ENCODE assay signal across 11 mouse cellular contexts in genomic region chr16:38800091-38800490, GRCm38 (mm10). TPM values are rescaled to one million over a fixed set of nuclear protein-coding genes. Genes with fewer than 3 reads are reported as not detected.
DNase-seq lines count a peak whose midpoint lies in the region; ATAC-seq lines count a peak whose summit lies in the region.
"Had no signal": no experiment of that assay in that cellular context is flagged by ENCODE, and none has a peak within 500 bp of the region (broad histone marks: within the 10 kb centered on the region; RNA-seq: fewer than 3 reads in every experiment).

Upk1b (minus strand) TSS chr16:38800328.

- H3K27me3 ChIP-seq in neural tube, embryonic 15.5 days (replicated peaks) = no peaks in the 10 kb centered on the region
- H3K27me3 ChIP-seq in lung, embryonic 16.5 days (ENCODE audit: control insufficient read depth, insufficient read depth, low read depth, low read length) = no peaks in the 10 kb centered on the region
- no peaks in the 10 kb centered on the region for H3K27me3 ChIP-seq in forebrain, embryonic 15.5 days

- no peak within 1 kb of the TSS for H3K4me2 ChIP-seq in neural tube, embryonic 15.5 days
- no peak within 1 kb of the TSS; the same call in 1 of the 2 replicates for H3K4me2 ChIP-seq in lung, embryonic 16.5 days (ENCODE audit: low read depth, low read length)
- H3K4me2 ChIP-seq in forebrain, embryonic 15.5 days (replicated peaks) = no peak within 1 kb of the TSS

- DNase-seq in frontal cortex, adult 2 months (ENCODE audit: extremely low spot score in 1 of 2, low spot score in 1 of 2) = no peak
- peak; percentile 19 for DNase-seq in neural tube, embryonic 10.5 days (ENCODE audit: extremely low spot score, low spot score)
- DNase-seq in urinary bladder, postnatal 14 days (ENCODE audit: low spot score) = peak; percentile 83
- DNase-seq in cerebellum, postnatal 4 days (ENCODE audit: low spot score in 2 of 2) = no peak
- DNase-seq: kidney, postnatal 25 days; right cerebral cortex, postnatal 14 days had no signal

- H3K9ac ChIP-seq in neural tube, embryonic 15.5 days (replicated peaks) = no peak within 1 kb of the TSS
- H3K9ac ChIP-seq in lung, embryonic 16.5 days (ENCODE audit: low read length) = no peak within 1 kb of the TSS
- H3K9ac ChIP-seq in forebrain, embryonic 15.5 days (replicated peaks) = no peak within 1 kb of the TSS

- ATAC-seq in frontal cortex, adult (ENCODE audit: low TSS enrichment) = peak; percentile 41; the same call in 1 of the 2 replicates
- no peak for ATAC-seq in neural tube, embryonic 15.5 days (ENCODE audit: low FRiP score)
- ATAC-seq in lung, embryonic 16.5 days (ENCODE audit: low read depth) = peak; percentile 63
- no peak for ATAC-seq in forebrain, embryonic 15.5 days (replicated peaks)

- no peak within 1 kb of the TSS for H3K27ac ChIP-seq in neural tube, embryonic 15.5 days (replicated peaks)
- no peak within 1 kb of the TSS for H3K27ac ChIP-seq in lung, embryonic 16.5 days (ENCODE audit: low read length)
- no peak within 1 kb of the TSS for H3K27ac ChIP-seq in forebrain, embryonic 15.5 days (replicated peaks)

- no peaks in the 10 kb centered on the region for H3K4me1 ChIP-seq in neural tube, embryonic 15.5 days
- peaks cover 7% of the 10 kb centered on the region; the same call in 1 of the 2 replicates for H3K4me1 ChIP-seq in lung, embryonic 16.5 days (replicated peaks; ENCODE audit: control insufficient read depth, insufficient read depth, low read length)
- H3K4me1 ChIP-seq in forebrain, embryonic 15.5 days = no peaks in the 10 kb centered on the region
- H3K4me1 ChIP-seq: megakaryocyte, embryonic 14.5 days had no signal

- H3K36me3 ChIP-seq in neural tube, embryonic 15.5 days = no peaks in the 10 kb centered on the region
- no peaks in the 10 kb centered on the region for H3K36me3 ChIP-seq in lung, embryonic 16.5 days (ENCODE audit: control insufficient read depth, insufficient read depth, low read length)
- H3K36me3 ChIP-seq in forebrain, embryonic 15.5 days = no peaks in the 10 kb centered on the region

- H3K4me3 ChIP-seq in neural tube, embryonic 15.5 days (replicated peaks) = no peak within 1 kb of the TSS
- H3K4me3 ChIP-seq in lung, embryonic 16.5 days (ENCODE audit: low read length) = no peak within 1 kb of the TSS
- no peak within 1 kb of the TSS for H3K4me3 ChIP-seq in forebrain, embryonic 15.5 days
- H3K4me3 ChIP-seq: megakaryocyte, embryonic 14.5 days had no signal

- no peaks in the 10 kb centered on the region for H3K9me3 ChIP-seq in neural tube, embryonic 15.5 days (replicated peaks)
- no peaks in the 10 kb centered on the region for H3K9me3 ChIP-seq in lung, embryonic 16.5 days (ENCODE audit: control insufficient read depth, low read length)
- no peaks in the 10 kb centered on the region for H3K9me3 ChIP-seq in forebrain, embryonic 15.5 days
- H3K9me3 ChIP-seq: megakaryocyte, embryonic 14.5 days had no signal

- 60% methylated on average over 10 of the region's 10 CpGs for WGBS in neural tube, embryonic 15.5 days
- WGBS in lung, embryonic 16.5 days = 18% methylated on average over 10 of the region's 10 CpGs
- WGBS in forebrain, embryonic 15.5 days = 33% methylated on average over 10 of the region's 10 CpGs

RNA-seq across cellular contexts. Expression of gene Upk1b, which starts in this region (rescaled TPM):
- polyA plus RNA-seq in frontal cortex, adult 2 months (2012; rRNA removed) = 1.9 and 2.9 TPM in 2 replicates
- 0.97 and 2.2 TPM in 2 replicates for polyA plus RNA-seq in neural tube, embryonic 15.5 days (2015; fragmentation: Nextera tagmentation; extraction: Ambion mirVana)
- 14.8 and 20.6 TPM in 2 replicates for polyA plus RNA-seq in lung, embryonic 16.5 days (2015; fragmentation: Nextera tagmentation; extraction: Ambion mirVana)
- 0.19 TPM in 1 of 2 replicates, not detected in the other for polyA plus RNA-seq in forebrain, embryonic 15.5 days (2015; fragmentation: Nextera tagmentation; extraction: Ambion mirVana)

Comparison
In these comparisons a context has a peak if more than half of its experiments do, and no peak if none do; other contexts are left out.
1. ATAC-seq: peak in frontal cortex, adult (single experiment) and lung, embryonic 16.5 days (single experiment); none in neural tube, embryonic 15.5 days (single experiment) and forebrain, embryonic 15.5 days (single experiment).
2. DNase-seq: peak in neural tube, embryonic 10.5 days (single experiment) and urinary bladder, postnatal 14 days (single experiment); none in frontal cortex, adult 2 months (0 of 2) and cerebellum, postnatal 4 days (0 of 2).